Mouse (Mus musculus) embryonic fibroblast, embryonic 13.5 days (primary cell): ENCODE measurements around the gene Rhpn2.

Experiments used
- CTCF ChIP-seq: IDR thresholded peaks from 2 replicates; pipeline ENCODE4 v1.5.1; 2011; ENCODE audit warnings: mild to moderate bottlenecking, control low read depth, low read length, moderate library complexity, borderline replicate concordance; ENCODE audit not compliant: insufficient read depth
- POLR2A ChIP-seq: IDR thresholded peaks from 2 replicates; pipeline ENCODE4 v1.6.1; 2011; ENCODE audit warnings: low read depth, mild to moderate bottlenecking, control low read depth, low read length, moderate library complexity

DNA sequence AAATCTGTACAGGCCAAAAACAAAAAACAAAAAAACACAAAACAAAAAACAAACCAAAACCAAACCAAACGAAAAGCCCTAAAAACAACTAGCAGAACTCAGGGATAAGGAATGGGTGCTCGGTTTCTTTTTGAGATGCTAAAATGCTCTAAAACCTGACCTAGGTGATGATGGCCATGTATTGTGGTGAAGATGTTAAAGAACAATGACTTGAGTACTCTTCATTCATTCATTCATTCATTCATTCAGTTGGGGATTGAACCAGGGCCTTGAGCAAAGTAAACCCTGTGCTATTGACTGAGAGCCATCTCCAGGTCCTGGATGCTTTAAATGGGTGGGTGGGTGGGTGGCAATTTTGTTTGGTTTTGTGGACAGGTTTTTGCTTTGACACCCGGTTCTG is 17.2 kb downstream of the Rhpn2 start:
- TF ChIP-seq POLR2A: no peak
- no peak for TF ChIP-seq CTCF
